16 mouse cellular contexts compared by ENCODE assay signal in the genomic region with DNA sequence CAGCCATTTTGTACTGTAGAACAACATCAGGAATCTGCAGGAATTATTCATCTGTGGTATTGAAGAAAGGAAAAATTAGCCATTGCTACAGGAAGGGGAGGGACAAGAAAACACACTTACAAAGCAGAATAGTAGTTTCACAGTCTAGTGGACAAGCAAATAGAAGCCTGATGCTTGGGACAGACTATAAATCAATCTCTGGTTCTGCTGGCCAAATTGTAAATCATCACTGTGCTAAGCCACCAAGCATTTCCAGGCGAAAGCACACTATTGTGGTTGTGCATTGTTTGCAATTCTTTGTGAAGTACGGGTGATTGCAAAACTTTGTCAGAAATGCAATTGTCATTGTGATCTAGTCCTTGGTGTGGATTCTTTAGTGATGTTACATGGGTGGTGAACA.
"Had no signal": no experiment of that assay in that cellular context is flagged by ENCODE, and none has a peak within 500 bp of the region (broad histone marks: within the 10 kb centered on the region; RNA-seq: fewer than 3 reads in every experiment).

No protein-coding gene starts in this region.

- H3K9ac ChIP-seq: lung, embryonic 14.5 days; midbrain, embryonic 13.5 days; midbrain, embryonic 15.5 days; neural tube, embryonic 12.5 days had no signal

- ATAC-seq: midbrain, embryonic 13.5 days; midbrain, embryonic 15.5 days had no signal

- H3K4me2 ChIP-seq: lung, embryonic 14.5 days; midbrain, embryonic 11.5 days; midbrain, embryonic 13.5 days; midbrain, embryonic 15.5 days; neural tube, embryonic 12.5 days had no signal

- H3K4me3 ChIP-seq: megakaryocyte, embryonic 14.5 days; midbrain, embryonic 13.5 days; midbrain, embryonic 15.5 days; neural tube, embryonic 12.5 days had no signal

- H3K4me1 ChIP-seq: megakaryocyte, embryonic 14.5 days; neural tube, embryonic 12.5 days had no signal

- H3K9me3 ChIP-seq: midbrain, embryonic 13.5 days; midbrain, embryonic 15.5 days; neural tube, embryonic 12.5 days had no signal

- DNase-seq: lung, adult 18-20 months; lung, embryonic 14.5 days; lung, postnatal 10 days; right cerebral cortex, adult 18-20 months; right cerebral cortex, postnatal 25 days; right cerebral cortex, postnatal 4 days; spleen, adult 18-20 months; thymus, adult 18-20 months; thymus, postnatal 14 days; thymus, postnatal 36 days had no signal

- H3K27me3 ChIP-seq: megakaryocyte, embryonic 14.5 days; midbrain, embryonic 13.5 days; midbrain, embryonic 15.5 days; neural tube, embryonic 12.5 days had no signal

- H3K27ac ChIP-seq: macrophage; midbrain, embryonic 13.5 days; midbrain, embryonic 15.5 days; neural tube, embryonic 12.5 days had no signal

- H3K36me3 ChIP-seq: midbrain, embryonic 13.5 days; midbrain, embryonic 15.5 days; neural tube, embryonic 12.5 days had no signal
